Mouse (Mus musculus) left cerebral cortex, postnatal 14 days (tissue): ENCODE data around the gene Fndc3b. TPM values are rescaled to one million over a fixed set of nuclear protein-coding genes. Genes with fewer than 3 reads are reported as not detected.

ENCODE experiments used
- DNase-seq, 2 experiments: peaks; one replicate each; pipeline ENCODE4 v3.0.0; 2021 to 2022; ENCODE audit warnings: low spot score in 2 of 2, mixed read lengths in 1 of 2
- intact Hi-C: fragments of 180-260 bp; cut with DNase I; formaldehyde crosslinking; loops from one replicate; pipeline ENCODE4 v1.15.1; 2025
- total RNA-seq, 2 experiments: library from RNA; stranded (reverse); gene quantifications; 2 replicates each; pipeline ENCODE4 v1.2.3; 2021

The Fndc3b gene
- total RNA-seq, 2 experiments from 2014 or later = 23.2 to 25.2 TPM

DNA sequence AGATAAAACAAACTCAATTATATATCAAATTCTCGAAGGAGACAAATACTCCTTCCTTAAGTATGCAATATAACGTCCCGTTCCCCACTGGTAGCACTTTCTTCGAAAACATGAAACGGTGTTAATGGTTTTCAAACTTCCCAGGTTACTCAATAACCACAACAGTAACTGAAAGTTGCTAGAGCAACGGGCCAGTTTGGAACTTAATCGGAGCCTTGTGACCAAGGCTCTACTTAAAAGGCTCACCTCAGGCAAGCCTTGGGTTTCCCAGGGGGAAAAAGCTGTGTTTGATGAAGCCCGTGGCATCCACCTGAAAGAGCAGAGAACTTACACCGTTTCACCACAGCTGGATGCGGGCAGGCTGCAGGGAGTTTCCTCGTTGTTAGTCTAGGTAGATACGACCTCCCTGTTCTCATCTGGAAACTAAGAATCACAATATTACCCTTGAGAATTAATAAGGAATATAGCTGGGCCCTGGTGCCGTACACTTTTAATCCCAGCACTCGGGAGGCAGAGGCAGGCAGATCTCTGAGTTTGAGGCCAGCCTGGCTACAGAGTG, 25.4 kb downstream of the Fndc3b start:
- DNase-seq = no peak

DNA sequence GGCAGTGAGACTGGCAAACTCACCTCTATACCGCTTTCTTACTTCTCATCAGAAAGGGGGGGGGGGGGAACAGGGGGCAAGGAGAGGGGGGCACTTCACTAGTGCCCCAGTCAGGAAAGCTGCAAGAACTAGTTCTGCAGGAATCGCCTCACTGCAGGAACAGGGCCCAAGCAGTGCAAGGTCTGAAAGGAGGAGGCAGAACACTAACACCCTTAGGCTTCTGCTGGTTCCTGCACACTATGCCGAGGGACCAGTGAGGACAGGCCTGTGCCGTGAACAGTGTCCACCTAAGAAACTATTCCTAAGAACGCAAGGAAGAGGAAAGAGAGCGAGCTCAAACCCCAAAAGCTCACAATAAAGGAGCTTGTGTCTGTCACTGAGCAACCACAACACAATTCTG, 26.0 kb downstream of the Fndc3b start:
- no peak for DNase-seq
- intact Hi-C loops = no loop called here

More for the DNA sequence above, 25.4 kb downstream of the Fndc3b start:
- intact Hi-C loops = no loop called here

DNA sequence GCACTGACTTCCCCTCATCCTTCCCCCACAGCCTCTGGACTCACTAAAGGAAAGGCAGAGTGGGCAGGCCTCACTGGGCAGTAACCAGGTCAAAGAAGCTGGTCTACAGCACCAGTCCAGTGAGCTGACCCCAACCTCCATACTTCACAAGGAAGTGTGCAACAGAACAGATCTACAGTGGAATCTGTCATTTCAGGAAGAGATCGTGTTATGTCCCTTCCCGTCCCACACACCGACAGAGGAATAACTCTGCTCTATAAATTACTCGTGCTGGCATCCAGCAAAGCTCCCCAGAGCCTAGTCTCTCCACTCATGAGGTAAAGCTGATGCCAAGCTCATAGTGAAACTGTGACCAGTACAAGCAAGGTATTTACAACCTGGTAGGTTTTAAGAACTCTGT, 27.7 kb downstream of the Fndc3b start:
- intact Hi-C loops = no loop called here
- DNase-seq = peak in 1 of 2 experiments; percentile 13

DNA sequence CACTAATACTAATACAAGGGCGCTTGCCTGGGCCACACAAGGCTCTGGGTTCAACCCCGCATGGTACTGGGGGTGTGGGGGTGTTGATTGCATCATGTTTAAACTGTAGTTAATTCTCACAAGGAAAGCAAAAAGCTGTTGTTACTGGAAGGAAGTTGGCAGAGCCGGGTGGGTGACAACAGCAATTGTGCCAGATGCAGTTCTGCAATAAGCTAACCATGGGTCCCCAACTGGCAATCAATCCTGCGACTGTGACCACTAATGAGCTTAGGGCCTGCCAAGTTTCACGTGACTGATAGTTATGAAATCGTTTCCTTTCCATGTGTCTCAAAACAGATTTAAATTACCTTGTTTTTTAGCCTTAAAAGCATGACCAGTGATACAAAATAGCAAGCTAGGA, 33.5 kb downstream of the Fndc3b start:
- DNase-seq = no peak
- intact Hi-C loops = no loop called here

DNA sequence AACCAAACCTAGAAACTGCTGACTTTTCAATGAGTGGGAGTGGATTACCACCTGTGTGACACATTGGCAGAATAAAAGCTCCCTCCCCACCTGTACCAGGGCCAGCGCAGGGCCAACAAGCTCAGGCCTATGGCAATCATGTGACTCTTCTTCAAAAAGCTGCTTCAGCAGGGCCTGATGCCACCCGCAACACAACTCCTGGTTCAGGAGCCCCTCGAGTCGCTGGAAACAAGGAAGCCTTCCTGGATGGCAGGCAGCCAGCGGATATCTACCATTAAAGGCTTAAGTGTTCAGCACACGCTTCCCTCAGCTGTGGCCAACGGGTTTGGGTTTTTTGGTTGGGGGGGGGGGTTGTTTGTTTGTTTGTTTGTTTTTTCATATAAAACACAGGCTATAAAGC, 37.4 kb downstream of the Fndc3b start:
- intact Hi-C loops = no loop called here
- no peak for DNase-seq

DNA sequence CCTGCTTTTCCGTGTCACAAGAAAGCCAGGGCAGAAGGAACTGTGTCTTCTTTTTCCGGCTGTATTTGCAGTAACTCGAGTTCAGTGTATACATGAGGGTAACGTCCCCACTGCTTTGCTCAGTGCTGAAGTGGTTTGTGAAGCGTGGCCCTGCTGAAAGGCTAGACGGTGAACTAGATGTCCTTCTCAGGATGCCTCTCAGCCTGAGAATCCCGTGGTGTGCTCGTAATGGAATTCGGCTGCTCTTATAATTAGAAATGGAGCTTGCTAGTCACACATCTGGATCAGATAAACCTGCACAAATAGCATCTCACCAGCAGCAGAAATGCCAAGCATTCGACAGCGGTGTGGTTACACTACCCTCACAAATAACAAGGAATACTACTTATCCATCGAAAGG, 40.7 kb downstream of the Fndc3b start:
- DNase-seq = no peak
- intact Hi-C loops = no loop called here

DNA sequence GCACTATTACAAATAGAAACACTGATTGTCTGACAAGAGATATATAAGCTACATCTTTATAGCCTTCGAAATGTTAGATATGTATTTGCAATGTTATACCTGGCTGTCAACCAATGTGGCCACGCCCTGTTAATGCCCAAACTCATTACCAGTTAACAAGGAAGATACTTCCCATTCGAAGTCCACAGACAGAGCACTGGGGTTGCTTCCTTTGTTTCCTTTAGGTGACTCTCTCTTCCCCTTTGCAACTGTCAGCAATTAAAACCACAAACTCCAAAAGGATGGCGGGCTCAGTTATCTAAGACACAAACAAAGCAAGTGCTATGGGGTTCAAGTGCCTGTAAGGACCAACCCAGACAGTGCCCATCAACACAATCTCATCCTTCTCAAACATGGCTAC, 43.8 kb downstream of the Fndc3b start:
- intact Hi-C loops = no loop called here

DNA sequence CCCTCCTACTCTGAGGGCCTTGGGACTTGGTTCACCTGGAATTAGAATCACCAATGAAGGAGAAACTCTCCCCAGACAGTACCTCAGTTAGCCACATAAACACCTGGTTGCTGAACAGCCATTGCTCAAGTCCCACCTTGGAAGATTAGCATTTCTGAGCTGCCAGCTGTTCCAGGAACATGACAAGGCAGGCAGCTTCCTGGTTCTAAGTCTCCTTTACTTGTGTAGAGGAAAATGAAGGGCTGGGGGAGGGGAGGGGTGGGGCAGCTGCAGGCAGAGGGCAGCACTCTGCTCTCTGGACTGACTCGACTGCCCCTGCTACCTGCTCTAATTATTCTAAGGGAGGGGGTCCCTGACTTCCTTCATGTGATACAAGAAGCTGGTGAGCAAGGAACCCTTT, 45.8 kb downstream of the Fndc3b start:
- DNase-seq = no peak
- intact Hi-C loops = no loop called here

More for the DNA sequence above, 43.8 kb downstream of the Fndc3b start:
- DNase-seq = no peak

DNA sequence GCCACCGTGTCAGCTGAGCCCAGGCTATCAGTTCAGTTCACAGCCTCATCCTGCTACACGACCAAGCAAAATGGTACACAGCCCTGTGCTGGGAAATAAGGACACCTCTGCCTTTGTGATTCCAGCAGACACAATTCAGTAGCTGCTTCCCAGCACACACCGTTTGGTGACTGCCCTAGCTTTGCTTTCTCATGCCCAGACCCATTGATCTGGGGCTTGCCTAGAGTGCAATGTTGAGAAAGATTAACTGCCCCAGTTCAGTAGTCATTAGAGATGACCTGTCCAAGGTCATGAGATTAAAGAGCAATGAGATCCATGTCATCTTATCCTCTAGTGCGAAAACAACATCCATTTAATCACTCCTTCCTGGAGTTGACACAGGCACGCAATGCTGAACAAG, 47.9 kb downstream of the Fndc3b start:
- intact Hi-C loops = no loop called here
- no peak for DNase-seq

DNA sequence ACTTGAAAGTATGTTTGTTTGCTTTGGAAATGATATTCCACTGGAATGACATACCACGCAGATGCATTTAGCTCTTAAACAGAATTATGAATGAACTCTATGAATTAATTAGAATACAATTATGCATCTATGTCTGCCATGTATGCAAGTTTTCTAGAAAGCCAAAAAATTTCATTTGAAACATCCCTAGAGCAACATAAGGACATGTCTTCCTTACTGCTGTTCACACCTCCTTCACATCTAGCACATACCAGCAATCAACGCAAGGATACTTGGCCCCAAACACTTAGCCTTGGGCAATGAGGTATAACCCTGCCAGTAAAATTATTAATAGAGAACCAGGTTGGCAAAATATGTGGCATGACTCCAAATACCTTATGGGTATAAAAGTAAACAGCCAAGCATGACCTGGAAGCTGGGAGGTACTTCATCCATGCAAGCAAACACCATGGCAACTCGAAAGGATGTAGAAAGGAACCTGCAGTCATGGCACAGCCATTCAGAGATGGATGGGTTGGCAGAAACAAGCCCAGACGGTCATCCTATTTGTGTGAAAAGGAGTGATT, 52.8 kb downstream of the Fndc3b start:
- intact Hi-C loops = no loop called here

DNA sequence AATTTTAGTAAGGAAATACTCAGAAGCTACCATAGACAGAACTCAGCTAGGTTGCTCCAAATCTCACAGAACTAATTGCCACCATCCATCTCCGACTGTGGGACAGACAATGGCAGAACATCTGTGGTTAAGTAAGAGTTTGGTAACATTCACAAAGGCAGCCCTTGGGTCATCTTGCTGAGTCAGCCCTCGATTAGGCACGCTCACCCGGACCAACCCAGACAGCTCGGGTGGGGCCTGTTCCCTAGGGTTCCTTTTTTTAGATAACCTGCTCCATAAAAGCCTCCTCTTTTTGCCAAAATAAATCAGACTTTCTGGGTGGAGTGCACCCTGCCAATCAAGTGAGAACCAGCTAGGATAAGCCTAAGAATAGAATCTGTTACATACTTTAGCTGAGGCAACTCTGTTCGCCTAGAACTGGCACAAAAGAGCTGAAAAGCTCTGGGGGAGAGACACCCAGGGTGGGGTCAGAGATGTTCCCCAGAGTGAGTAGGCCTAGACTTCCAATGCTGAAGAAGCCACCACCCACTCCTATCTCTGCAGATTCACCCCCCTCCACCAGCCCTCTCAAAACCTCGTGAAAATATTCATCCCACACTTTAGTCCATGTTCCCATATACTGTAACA, 54.2 kb downstream of the Fndc3b start:
- intact Hi-C loops = no loop called here
- no peak for DNase-seq

More for the DNA sequence above, 52.8 kb downstream of the Fndc3b start:
- no peak for DNase-seq

DNA sequence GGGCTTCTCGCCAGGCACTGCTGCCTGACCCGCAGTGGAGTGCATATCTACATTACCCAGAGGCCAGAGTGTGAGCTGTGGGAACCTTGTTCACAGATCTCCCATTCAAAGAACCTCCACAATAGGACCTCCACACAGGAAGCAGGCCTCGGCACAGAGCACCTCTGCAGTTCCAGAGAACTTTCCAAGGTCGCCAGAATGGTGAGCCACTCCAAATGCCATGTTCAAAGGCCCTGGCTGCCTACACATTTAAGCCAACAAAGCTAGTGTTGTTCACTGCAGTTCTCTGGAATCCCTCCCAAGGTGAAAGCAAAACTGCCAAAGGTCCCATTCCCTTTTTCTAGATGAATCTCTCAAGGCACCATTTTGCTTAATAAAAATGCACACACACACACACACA, 55.4 kb downstream of the Fndc3b start:
- intact Hi-C loops = no loop called here

DNA sequence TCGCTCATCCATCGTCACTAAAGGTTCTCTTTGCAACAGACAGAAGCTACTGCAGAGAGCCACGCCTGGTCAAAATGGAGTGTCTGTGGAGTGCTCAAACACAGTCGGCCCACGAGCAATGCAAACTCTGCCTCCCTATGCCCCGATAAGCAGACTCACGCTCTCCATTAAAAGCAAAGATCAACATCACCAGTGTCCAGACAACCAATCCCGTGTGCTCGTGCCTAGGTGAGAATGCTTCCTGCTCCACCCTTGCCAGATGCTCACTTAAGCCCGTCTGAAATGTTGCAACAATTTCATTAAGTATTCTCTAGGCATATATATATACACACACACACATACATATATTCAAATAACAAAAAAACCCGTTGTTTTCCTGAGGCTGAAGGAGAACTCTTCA, 56.1 kb downstream of the Fndc3b start:
- intact Hi-C loops = no loop called here

More for the DNA sequence above, 55.4 kb downstream of the Fndc3b start:
- no peak for DNase-seq

DNA sequence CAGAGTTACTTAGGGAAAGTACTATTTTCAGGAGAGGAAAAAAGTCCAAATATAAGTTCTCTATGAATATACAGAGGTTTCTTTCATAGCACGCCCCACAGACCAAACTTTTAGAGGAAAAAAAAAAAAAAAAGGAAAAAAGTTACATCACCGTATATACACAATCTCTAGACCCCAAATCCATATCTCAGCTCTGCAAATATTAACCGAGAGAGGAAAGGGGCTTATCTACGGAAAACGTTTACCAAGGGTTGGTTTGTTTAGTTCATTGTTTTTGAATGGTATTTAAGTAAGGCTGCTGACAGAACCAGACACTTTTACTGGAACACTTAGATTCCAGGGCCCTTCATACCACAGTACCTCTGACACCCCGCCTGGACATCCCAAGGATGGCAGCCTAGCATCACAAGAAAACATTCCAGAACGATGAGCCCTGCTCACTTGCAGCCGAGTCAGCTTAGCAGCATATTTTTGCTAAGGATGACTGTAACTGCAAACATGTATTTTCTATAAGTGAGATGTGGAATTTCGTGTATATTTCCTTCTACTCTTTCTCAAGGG, 58.6 kb downstream of the Fndc3b start:
- intact Hi-C loops = no loop called here
- DNase-seq = no peak

More for the DNA sequence above, 56.1 kb downstream of the Fndc3b start:
- no peak for DNase-seq

DNA sequence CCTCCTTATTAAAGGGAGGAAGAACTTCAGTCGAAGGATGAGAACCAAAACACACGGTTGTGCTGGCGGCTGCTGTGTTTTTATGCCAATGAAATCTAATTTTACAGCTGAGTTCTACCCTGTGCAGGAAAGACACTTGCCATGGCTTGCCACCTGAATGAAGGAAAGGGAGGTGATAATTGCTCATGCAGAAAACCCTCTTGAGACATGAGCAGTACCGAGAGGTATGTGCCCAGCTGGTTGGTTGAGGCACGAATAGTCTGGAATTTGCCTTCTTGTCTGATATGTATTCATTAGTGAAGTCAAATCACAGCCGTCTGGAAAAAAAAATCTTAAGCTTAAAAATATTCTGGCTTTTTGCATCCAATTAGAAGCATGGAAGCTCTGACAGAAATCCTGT, 59.4 kb downstream of the Fndc3b start:
- intact Hi-C loops = no loop called here
- no peak for DNase-seq

DNA sequence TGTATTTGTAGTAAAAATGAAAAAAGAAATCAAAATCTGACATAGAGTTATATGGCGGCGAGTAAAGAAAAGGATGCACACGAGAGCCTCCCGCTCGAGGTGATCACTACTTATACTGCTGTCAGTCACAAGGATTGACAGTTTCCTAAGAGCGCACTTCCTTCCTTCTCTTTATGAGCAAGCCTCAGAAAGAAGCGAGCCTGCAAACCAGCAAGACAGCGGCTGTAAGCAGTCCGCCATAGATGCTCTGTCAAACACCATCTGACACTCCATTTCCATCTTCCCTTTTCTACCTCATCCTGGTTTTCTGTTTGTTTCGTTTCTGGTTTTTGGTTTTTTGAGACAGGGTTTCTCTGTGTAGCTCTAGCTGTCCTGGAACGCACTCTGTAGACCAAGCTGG, 61.0 kb downstream of the Fndc3b start:
- intact Hi-C loops = no loop called here
- DNase-seq = no peak

DNA sequence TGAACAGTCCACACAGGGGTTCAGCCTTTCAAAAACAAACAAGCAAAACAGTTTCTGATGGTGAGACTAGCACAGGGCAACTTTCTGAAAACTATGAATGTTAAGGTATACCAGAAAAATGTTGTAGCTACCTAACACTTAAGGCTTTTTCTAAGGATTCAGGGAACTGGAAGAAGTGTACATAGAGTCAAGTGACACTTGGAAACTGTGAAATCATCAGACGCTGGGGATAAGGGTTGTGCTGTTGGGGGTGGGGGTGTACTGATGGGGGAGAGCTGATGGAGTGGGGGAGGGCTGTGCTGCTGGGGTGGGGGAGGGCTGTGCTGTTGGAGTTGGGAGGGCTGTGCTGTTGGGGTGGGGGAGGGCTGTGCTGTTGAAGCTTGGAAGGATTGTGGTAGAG, 61.8 kb downstream of the Fndc3b start:
- intact Hi-C loops = no loop called here
- DNase-seq = no peak

DNA sequence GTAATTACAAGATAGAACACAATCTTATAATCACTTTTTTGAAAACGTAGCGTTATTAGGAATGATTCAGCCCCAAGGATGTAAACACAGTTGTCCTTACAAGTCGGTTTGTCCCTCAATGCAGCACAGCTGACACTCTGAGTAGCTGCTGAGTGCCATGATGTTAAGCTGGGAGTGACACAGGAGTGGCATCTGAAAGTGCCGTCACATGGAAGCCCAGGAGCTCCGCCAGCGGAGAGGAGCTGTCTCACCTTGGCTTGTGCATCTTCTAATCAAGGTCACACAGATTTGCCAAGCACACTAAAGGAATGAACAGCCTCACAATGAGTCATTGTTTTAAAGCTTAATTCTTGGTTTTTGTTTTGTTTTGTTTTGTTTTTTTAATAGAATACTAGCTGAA, 68.7 kb downstream of the Fndc3b start:
- intact Hi-C loops = no loop called here
- DNase-seq = no peak

DNA sequence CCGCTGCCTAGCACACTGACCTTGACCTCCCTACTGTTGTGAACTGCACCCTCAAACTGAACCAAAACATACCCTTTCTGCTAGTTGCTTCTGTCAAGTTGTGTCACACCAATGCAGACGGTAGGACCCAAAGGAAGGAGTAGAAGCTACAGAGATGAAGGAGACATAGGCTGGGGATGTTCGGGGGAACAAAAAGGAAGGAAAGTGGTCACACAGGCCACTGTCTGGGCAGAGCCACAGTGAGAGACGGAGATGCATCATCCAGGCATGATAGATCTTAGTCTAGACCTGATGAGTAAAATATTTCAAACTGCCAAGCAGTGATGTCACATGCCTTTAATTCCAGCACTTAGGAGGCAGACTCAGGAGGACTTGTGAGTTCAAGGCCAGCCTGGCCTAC, 71.4 kb downstream of the Fndc3b start:
- intact Hi-C loops = no loop called here
- no peak for DNase-seq

DNA sequence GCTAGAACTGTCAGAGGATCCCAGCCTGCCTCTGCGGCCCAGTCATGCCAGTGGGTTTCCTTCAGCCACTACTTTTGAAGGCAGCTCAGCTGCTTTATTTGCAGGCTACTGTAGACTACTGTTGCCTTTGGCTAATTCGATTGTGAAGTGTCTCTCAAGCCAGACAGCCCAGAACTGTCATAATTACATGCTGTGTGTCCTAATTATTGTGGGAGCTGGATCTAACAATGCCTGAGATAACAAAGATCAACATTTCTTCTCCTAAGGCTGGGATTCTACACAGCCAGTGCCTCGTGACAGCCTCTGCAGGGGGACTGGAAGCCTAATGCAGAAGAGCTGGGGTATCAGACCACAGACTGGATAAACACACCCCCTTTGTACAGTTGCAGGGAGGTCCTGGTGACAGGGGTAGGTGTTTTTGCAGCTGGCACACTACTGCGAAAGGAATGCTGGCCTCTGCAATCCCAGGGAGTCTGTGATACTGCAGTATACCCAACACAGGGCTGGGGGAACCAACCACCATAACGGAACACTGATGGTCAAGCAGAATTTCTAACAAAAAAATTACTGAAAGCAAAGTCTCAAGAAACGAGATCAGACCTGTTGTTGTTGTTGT, 74.0 kb downstream of the Fndc3b start:
- intact Hi-C loops = no loop called here
- no peak for DNase-seq

DNA sequence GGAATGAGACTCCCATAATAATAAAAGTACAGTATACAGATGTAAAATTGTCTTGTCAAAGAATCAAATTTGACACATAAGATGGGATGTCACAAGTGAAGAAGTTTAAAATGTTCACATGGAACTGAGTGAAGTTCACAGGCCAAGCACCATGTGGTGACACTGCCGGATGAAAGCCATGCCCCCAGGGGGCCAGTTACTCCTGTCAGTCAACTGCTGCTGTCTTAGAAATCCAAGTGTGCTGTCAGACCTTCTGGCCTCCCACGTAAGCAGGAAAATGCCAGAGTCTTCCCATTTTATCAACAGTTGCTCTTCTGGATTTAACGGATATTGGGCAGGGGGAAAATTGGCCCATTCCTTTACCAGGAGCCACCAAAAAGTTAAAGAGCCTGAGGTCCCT, 75.3 kb downstream of the Fndc3b start:
- DNase-seq = no peak
- intact Hi-C loops = no loop called here
